8 mouse cellular contexts compared by ENCODE assay signal in genomic region chr2:73312152-73313116, GRCm38 (mm10). TPM values are rescaled to one million over a fixed set of nuclear protein-coding genes. Genes with fewer than 3 reads are reported as not detected.
DNase-seq lines count a peak whose midpoint lies in the region; ATAC-seq and TF ChIP-seq lines count a peak whose summit lies in the region.

Gene Scrn3 (plus strand): TSS chr2:73312601.
Gene Cir1 (minus strand): TSS chr2:73312701.

- ATAC-seq in activated CD4-positive, CD25-positive, alpha-beta regulatory T cell, adult 4 months, result peak; percentile 97

- peak; percentile 80 for TF ChIP-seq POLR2A in cortical plate, adult 2 months (IDR thresholded peaks at IDR 0.05; ENCODE audit: extremely low read depth, insufficient read depth, low read length)

- no peaks in the 10 kb centered on the region for H3K27me3 ChIP-seq in megakaryocyte, embryonic 14.5 days (replicated peaks)

- peak within 1 kb of the TSS; percentile 32; the same call in 1 of the 2 replicates for H3K27ac ChIP-seq in cortical plate, adult 2 months (ENCODE audit: insufficient read depth, low read length)

- no peak for TF ChIP-seq CTCF in cortical plate, adult 2 months (IDR thresholded peaks at IDR 0.05; ENCODE audit: extremely low read depth, insufficient read depth, low read length)

- peak; percentile 88 to 93 for DNase-seq in gastrocnemius, adult 8-10 months (ENCODE audit: low spot score in 2 of 2)
- DNase-seq in hindlimb bud, embryonic 11.5 days (ENCODE audit: extremely low spot score, low read depth, low spot score), result peak; percentile 88
- DNase-seq in left cerebral cortex, adult 8-10 months (ENCODE audit: low spot score in 2 of 2), result peak; percentile 73 to 93
- peak; percentile 97 to 98 for DNase-seq in right cerebral cortex, postnatal 10 days (ENCODE audit: low spot score in 2 of 2)
- peak; percentile 90 for DNase-seq in urinary bladder, postnatal 25 days (ENCODE audit: low spot score)

- H3K4me3 ChIP-seq in cortical plate, adult 2 months (ENCODE audit: insufficient read depth, low read length), result peak within 1 kb of the TSS; percentile 87
- H3K4me3 ChIP-seq in megakaryocyte, embryonic 14.5 days (replicated peaks), result peak within 1 kb of the TSS; percentile 100

- H3K9me3 ChIP-seq in megakaryocyte, embryonic 14.5 days, result no peaks in the 10 kb centered on the region

- peaks cover 38% of the 10 kb centered on the region for H3K36me3 ChIP-seq in megakaryocyte, embryonic 14.5 days (replicated peaks; ENCODE audit: low read length)

- peaks cover 2% of the 10 kb centered on the region; the same call in 1 of the 2 replicates for H3K4me1 ChIP-seq in cortical plate, adult 2 months (ENCODE audit: control insufficient read depth, insufficient read depth, low read length)
- H3K4me1 ChIP-seq in megakaryocyte, embryonic 14.5 days, result peaks cover 34% of the 10 kb centered on the region

RNA-seq across cellular contexts. Expression of gene Scrn3, which starts in this region (rescaled TPM):
- 1 to 10 TPM; 5.9 to 7.6 TPM for polyA plus RNA-seq in activated CD4-positive, CD25-positive, alpha-beta regulatory T cell, adult 4 months (2017; shearing (Covaris generic))
- polyA plus RNA-seq in cortical plate, adult 2 months (2012; rRNA removed), result 22.8 and 24.8 TPM in 2 replicates
- 10 to 100 TPM; 57.9 to 59.9 (median 58.6) TPM for total RNA-seq in gastrocnemius, adult 8-10 months (2022)
- total RNA-seq in left cerebral cortex, adult 8-10 months (2022), result 10 to 100 TPM; 21.0 to 29.3 (median 24.2) TPM
- 0.10 TPM in 1 of 2 replicates, not detected in the other for polyA plus RNA-seq in megakaryocyte, embryonic 14.5 days (2012; ENCODE audit: insufficient read depth, low replicate concordance)

RNA-seq across cellular contexts. Expression of gene Cir1, which starts in this region (rescaled TPM):
- 10 to 100 TPM; 14.5 to 29.3 TPM for polyA plus RNA-seq in activated CD4-positive, CD25-positive, alpha-beta regulatory T cell, adult 4 months (2017; shearing (Covaris generic))
- polyA plus RNA-seq in cortical plate, adult 2 months (2012; rRNA removed), result 26.7 and 29.2 TPM in 2 replicates
- total RNA-seq in gastrocnemius, adult 8-10 months (2022), result 10 to 100 TPM in 2 of 4 experiments, 1 to 10 TPM in 2; 8.8 to 14.1 (median 11.7) TPM
- total RNA-seq in left cerebral cortex, adult 8-10 months (2022), result 10 to 100 TPM; 25.9 to 28.4 (median 28.0) TPM
- polyA plus RNA-seq in megakaryocyte, embryonic 14.5 days (2012; ENCODE audit: insufficient read depth, low replicate concordance), result 14.8 TPM in 1 of 2 replicates, not detected in the other

Comparison
In these comparisons a context has a peak if more than half of its experiments do, and no peak if none do; other contexts are left out.
1. Peak in every context shown above with its lines: DNase-seq, ATAC-seq, H3K4me3 ChIP-seq and H3K27ac ChIP-seq.